Mouse (Mus musculus) megakaryocyte, embryonic 14.5 days (primary cell): ENCODE results near the gene Rbfox2.

Experiments used
- FLI1 ChIP-seq: IDR thresholded peaks from 2 replicates; pipeline ENCODE4 v1.6.1; 2012; ENCODE audit warnings: low read length, inconsistent platforms, mixed read lengths
- GATA1 ChIP-seq: IDR thresholded peaks from 3 replicates; pipeline ENCODE4 v1.6.1; 2012; ENCODE audit warnings: mixed read lengths, low read length, inconsistent platforms, borderline replicate concordance

DNA sequence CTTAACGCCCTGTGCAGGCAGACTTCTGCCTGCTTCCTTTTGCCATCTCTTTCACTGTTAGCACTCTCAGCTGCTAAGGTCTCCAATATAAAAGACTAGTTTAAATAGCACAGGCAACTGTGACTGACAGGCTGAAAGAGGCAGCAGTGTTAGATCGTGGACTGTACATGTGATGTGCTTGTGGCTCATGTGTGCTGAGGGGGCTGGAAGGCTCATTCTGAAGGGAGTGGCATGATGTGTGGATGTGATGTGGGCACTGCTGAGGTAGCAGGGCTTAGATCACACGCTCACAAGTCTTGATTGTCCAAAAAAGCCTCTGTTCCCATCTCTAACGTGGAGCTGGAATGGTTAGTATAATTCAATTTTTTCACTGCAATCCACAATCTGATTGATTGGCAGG lies 215.4 kb downstream of the Rbfox2 start:
- TF ChIP-seq GATA1 (no peak), FLI1 (no peak)
